Mouse (Mus musculus): ENCODE results near the gene Sema3g. TPM values are rescaled to one million over a fixed set of nuclear protein-coding genes. Genes with fewer than 3 reads are reported as not detected.
A peak's percentile ranks its signal among the peaks of the same experiment; 100 is the strongest.

The Sema3g gene
- polyA plus RNA-seq, 1 experiment from 2014 or later = 0.83 TPM

DNA sequence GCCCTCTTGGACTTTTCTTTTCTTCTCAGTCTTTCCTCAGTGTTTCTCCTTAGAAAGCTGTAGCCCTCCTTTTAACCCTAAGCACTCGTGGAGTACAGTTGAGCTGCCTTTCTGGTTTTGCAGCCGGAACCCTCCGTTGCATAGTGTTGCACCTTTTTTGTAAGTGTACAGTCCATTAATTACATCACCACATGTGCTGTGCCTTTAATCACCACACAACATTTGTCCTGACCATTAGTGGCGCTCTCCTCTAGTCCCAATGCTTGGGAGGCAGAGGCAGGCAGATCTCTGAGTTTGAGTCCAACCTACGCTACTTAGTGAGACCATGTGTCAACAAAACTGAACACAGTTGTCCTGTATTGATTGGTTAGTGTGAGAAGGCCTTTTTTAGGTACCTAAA lies 34.4 kb downstream of the Sema3g start:
- no peaks in the 10 kb centered on the region for H3K9me3 ChIP-seq (replicated peaks)
- H3K4me2 ChIP-seq = peak overlapping the region; percentile 78
- H3K4me1 ChIP-seq (replicated peaks) = peaks cover 18% of the 10 kb centered on the region
- 80% methylated on average over 5 of the region's 5 CpGs for WGBS
- peak overlapping the region; percentile 72 for H3K4me3 ChIP-seq
- peaks cover 42% of the 10 kb centered on the region for H3K36me3 ChIP-seq
- peak overlapping the region; percentile 86 for H3K9ac ChIP-seq
- no peak overlapping the region for H3K27ac ChIP-seq
- no peaks in the 10 kb centered on the region for H3K27me3 ChIP-seq
- no peak for ATAC-seq (replicated peaks; ENCODE audit: insufficient number of reproducible peaks, insufficient read depth, low FRiP score, low read depth)

GRCm38 (mm10) chr14:31258476-31259050 lies 40.9 kb downstream of the Sema3g start:
- no peaks in the 10 kb centered on the region for H3K27me3 ChIP-seq
- 94% methylated on average over 14 of the region's 14 CpGs for WGBS
- H3K36me3 ChIP-seq = peaks cover 69% of the 10 kb centered on the region
- H3K4me2 ChIP-seq = no peak overlapping the region
- H3K4me3 ChIP-seq = no peak overlapping the region
- H3K9ac ChIP-seq = no peak overlapping the region
- H3K4me1 ChIP-seq (replicated peaks) = no peaks in the 10 kb centered on the region
- H3K9me3 ChIP-seq (replicated peaks) = no peaks in the 10 kb centered on the region
- no peak for ATAC-seq (replicated peaks; ENCODE audit: insufficient number of reproducible peaks, insufficient read depth, low FRiP score, low read depth)
- H3K27ac ChIP-seq = no peak overlapping the region

- Histone ChIP-seq H3K9me3 (replicated peaks) (no peaks in the 10 kb centered on the region), H3K36me3 (peaks cover 51% of the 10 kb centered on the region), H3K27me3 (no peaks in the 10 kb centered on the region), H3K4me1 (replicated peaks) (no peaks in the 10 kb centered on the region), H3K4me3 (no peak overlapping the region), H3K27ac (no peak overlapping the region), H3K9ac (no peak overlapping the region), H3K4me2 (no peak overlapping the region)
- ATAC-seq (replicated peaks; ENCODE audit: insufficient number of reproducible peaks, insufficient read depth, low FRiP score, low read depth) = no peak
- WGBS = 88% methylated on average over 4 of the region's 4 CpGs
These were observed 42.7 kb downstream of the Sema3g start for GRCm38 (mm10) chr14:31260374-31260773.

DNA sequence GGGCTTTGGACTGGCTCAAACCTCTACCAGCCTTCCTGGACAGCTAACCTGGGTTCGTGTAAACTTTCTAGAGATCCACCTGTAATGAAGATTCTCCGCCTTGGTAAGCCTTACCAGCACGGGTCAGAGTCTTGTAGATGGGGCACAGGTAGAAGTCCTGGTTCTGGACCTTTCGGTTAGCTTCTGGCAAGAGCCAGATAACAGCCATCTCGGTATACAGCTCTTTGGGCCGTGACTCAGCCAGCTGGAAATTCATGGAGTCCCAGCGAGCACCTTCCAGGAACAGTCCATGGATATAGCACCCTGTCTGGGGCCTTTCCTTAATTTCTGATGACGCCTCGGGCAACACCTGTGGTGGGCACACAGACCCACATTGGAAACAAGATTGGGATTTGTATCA lies 43.3 kb downstream of the Sema3g start:
- H3K9ac ChIP-seq = no peak overlapping the region
- H3K9me3 ChIP-seq (replicated peaks) = no peaks in the 10 kb centered on the region
- no peak for ATAC-seq (replicated peaks; ENCODE audit: insufficient number of reproducible peaks, insufficient read depth, low FRiP score, low read depth)
- no peaks in the 10 kb centered on the region for H3K4me1 ChIP-seq (replicated peaks)
- no peaks in the 10 kb centered on the region for H3K27me3 ChIP-seq
- H3K36me3 ChIP-seq = peaks cover 45% of the 10 kb centered on the region
- no peak overlapping the region for H3K4me3 ChIP-seq
- H3K4me2 ChIP-seq = no peak overlapping the region
- H3K27ac ChIP-seq = no peak overlapping the region
- 90% methylated on average over 9 of the region's 9 CpGs for WGBS

DNA sequence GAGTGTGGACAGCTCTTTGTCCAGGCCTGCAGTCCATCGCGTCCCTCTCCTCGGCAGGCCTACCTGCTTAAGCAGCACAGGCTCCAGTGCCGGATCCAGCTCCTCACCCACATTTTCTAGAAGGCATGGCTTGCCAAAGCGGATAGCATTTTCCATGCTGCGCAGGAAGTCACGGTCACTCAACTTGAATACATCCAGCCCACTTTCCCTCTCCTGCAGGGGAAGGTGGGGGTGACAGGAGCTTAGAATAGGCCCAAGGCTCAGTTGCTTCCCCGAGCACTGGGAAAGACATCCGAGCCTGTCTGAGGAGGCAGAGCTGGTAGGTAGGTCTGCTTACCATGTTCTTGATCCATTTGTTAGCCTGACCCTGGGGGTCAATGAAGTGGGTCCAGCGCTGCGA lies 50.0 kb downstream of the Sema3g start:
- Histone ChIP-seq H3K27ac (no peak overlapping the region), H3K4me1 (replicated peaks) (peaks cover 3% of the 10 kb centered on the region; the same call in 1 of the 2 replicates), H3K27me3 (peaks cover 6% of the 10 kb centered on the region; the same call in 1 of the 2 replicates), H3K36me3 (no peaks in the 10 kb centered on the region), H3K9ac (no peak overlapping the region), H3K9me3 (replicated peaks) (no peaks in the 10 kb centered on the region), H3K4me3 (no peak overlapping the region), H3K4me2 (no peak overlapping the region)
- ATAC-seq (replicated peaks; ENCODE audit: insufficient number of reproducible peaks, insufficient read depth, low FRiP score, low read depth) = no peak
- whole genome bisulfite sequencing = 84% methylated on average over 11 of the region's 11 CpGs

DNA sequence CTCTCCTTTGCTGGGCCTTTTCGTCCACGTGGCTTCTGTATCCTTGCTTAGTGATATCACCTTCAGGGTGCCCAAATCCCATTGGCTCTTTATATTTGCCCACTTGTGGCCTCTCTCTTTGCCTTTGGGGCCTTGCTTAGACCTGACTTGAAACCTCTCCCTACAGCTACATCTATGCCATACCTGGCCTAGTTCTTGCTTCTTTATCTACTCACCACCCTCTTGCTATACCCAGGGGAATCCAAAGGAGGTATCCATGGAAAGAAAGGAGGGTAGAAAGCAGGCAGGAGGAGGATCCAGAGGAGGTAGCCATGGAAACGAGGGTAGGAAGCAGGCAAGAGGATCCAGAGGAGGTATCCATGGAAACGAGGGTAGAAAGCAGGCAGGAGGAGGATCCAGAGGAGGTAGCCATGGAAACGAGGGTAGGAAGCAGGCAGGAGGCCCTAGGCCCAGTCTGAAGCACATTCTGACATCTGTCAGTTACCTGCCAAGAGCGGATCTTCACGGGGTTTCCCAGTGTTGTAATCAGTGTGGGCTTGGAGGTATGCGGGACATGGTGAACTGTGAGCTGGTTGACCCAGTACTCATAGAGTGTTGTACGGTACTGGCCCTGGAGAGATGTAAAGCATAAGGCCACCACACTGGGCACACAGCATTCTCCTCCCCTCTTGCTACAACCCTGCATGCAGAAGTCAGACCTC lies 50.8 kb downstream of the Sema3g start:
- Histone ChIP-seq H3K27ac (no peak overlapping the region), H3K36me3 (no peaks in the 10 kb centered on the region), H3K4me2 (no peak overlapping the region; the same call in 1 of the 2 replicates), H3K9ac (no peak overlapping the region), H3K4me1 (replicated peaks) (peaks cover 3% of the 10 kb centered on the region; the same call in 1 of the 2 replicates), H3K27me3 (peaks cover 6% of the 10 kb centered on the region; the same call in 1 of the 2 replicates), H3K9me3 (replicated peaks) (no peaks in the 10 kb centered on the region), H3K4me3 (no peak overlapping the region)
- no peak for ATAC-seq (replicated peaks; ENCODE audit: insufficient number of reproducible peaks, insufficient read depth, low FRiP score, low read depth)
- WGBS = 70% methylated on average over 9 of the region's 9 CpGs

DNA sequence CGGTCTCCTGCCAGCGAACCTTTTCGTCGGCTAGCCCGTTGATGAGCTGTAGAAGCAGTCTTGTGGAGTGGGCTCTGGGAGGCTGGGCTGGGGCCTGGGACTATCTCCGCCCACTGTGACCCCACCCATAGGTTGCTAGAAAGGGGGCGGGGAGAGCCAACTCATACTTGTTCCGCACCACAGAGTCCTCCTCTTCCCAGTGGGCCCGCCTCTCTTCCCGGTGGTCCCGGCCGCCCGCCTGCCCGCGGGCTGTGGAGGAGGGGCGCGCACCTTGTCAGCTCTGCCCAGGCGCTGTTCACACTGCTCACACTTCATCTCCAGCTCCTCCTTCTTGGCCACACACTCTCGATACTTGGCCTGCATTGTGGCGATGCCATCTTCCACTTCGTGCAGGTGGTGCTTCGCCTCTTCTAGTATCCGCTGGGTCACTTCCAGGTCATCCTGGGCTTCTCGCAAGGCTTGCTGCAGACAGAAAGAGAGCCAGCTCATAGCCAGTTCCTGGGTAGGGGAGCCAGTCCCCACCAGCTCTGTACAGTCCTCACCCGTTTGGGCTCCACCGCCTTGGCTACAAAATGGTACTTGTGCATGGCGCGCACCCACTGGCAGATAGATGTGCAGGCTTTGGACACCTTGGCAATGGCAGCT lies 51.9 kb downstream of the Sema3g start:
- Histone ChIP-seq H3K27me3 (peaks cover 6% of the 10 kb centered on the region; the same call in 1 of the 2 replicates), H3K9ac (no peak overlapping the region; the same call in 1 of the 2 replicates), H3K27ac (no peak overlapping the region), H3K4me3 (peak overlapping the region; percentile 38), H3K9me3 (replicated peaks) (no peaks in the 10 kb centered on the region), H3K4me1 (replicated peaks) (peaks cover 3% of the 10 kb centered on the region; the same call in 1 of the 2 replicates), H3K36me3 (no peaks in the 10 kb centered on the region), H3K4me2 (peak overlapping the region; percentile 59)
- peak; percentile 59 for ATAC-seq (replicated peaks; ENCODE audit: insufficient number of reproducible peaks, insufficient read depth, low FRiP score, low read depth)
- 15% methylated on average over 27 of the region's 28 CpGs for WGBS

- Histone ChIP-seq H3K36me3 (no peaks in the 10 kb centered on the region), H3K27me3 (peaks cover 6% of the 10 kb centered on the region; the same call in 1 of the 2 replicates), H3K9ac (no peak overlapping the region), H3K4me2 (no peak overlapping the region), H3K4me1 (replicated peaks) (peaks cover 3% of the 10 kb centered on the region; the same call in 1 of the 2 replicates), H3K27ac (no peak overlapping the region), H3K4me3 (no peak overlapping the region), H3K9me3 (replicated peaks) (no peaks in the 10 kb centered on the region)
- WGBS = 89% methylated on average over 6 of the region's 6 CpGs
- no peak for ATAC-seq (replicated peaks; ENCODE audit: insufficient number of reproducible peaks, insufficient read depth, low FRiP score, low read depth)
These were observed 53.5 kb downstream of the Sema3g start for GRCm38 (mm10) chr14:31271121-31271520.

DNA sequence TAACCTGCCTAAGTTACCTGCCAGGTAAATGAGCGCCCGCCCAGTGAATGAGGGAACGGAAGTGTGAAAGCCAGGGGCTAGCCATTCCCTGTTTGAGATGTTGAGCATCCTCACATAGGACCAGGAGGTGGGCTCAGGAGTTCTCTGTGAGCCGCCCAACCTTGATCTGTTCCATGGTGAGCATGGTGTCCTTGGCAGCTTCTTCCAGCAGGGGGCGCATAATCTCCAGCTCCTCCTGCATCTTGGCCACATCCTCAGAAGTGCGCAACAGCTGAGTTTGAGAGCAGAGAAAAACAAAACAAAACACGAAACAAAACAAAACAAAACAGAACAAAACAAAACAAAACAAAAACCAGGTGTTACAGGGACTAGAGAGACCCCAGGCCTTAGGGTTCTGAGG lies 54.5 kb downstream of the Sema3g start:
- H3K4me1 ChIP-seq (replicated peaks) = peaks cover 3% of the 10 kb centered on the region; the same call in 1 of the 2 replicates
- H3K9me3 ChIP-seq (replicated peaks) = no peaks in the 10 kb centered on the region
- no peak overlapping the region for H3K9ac ChIP-seq
- H3K36me3 ChIP-seq = no peaks in the 10 kb centered on the region
- no peak overlapping the region for H3K4me3 ChIP-seq
- H3K4me2 ChIP-seq = no peak overlapping the region
- H3K27ac ChIP-seq = no peak overlapping the region
- peaks cover 6% of the 10 kb centered on the region; the same call in 1 of the 2 replicates for H3K27me3 ChIP-seq
- no peak for ATAC-seq (replicated peaks; ENCODE audit: insufficient number of reproducible peaks, insufficient read depth, low FRiP score, low read depth)
- WGBS = 23% methylated on average over 7 of the region's 7 CpGs
